Mouse (Mus musculus): Measurements from ENCODE around the gene Cmtr2. TPM values are rescaled to one million over a fixed set of nuclear protein-coding genes. Genes with fewer than 3 reads are reported as not detected.
A peak's percentile ranks its signal among the peaks of the same experiment; 100 is the strongest.

The Cmtr2 gene
- polyA plus RNA-seq, 1 experiment: 2.8 TPM

- TF ChIP-seq CTCF (conservative IDR thresholded peaks at IDR 0.05; ENCODE audit: insufficient read depth, insufficient read length, low read depth, low read length): no peak
- TF ChIP-seq POLR2A (IDR thresholded peaks at IDR 0.05; ENCODE audit: low read depth, low read length): no peak
- Histone ChIP-seq H3K4me3 (ENCODE audit: insufficient read depth, low read depth, low read length) (no peak overlapping the region), H3K27ac (ENCODE audit: insufficient read depth, low read depth, low read length) (no peak overlapping the region), H3K4me1 (ENCODE audit: control insufficient read depth, insufficient read depth, low read length) (no peaks in the 10 kb centered on the region), H3K36me3 (ENCODE audit: control insufficient read depth, insufficient read depth, low read length) (no peaks in the 10 kb centered on the region), H3K27me3 (replicated peaks; ENCODE audit: control insufficient read depth, insufficient read depth, low read length) (no peaks in the 10 kb centered on the region)
- 15% methylated on average over 11 of the region's 11 CpGs for WGBS
- no peak for DNase-seq
These were observed 31.7 kb upstream of the Cmtr2 start for GRCm38 (mm10) chr8:110183748-110184147.

GRCm38 (mm10) chr8:110185538-110185937, 29.9 kb upstream of the Cmtr2 start:
- H3K27ac ChIP-seq (ENCODE audit: insufficient read depth, low read depth, low read length): no peak overlapping the region
- WGBS: 83% methylated on average over 4 of the region's 4 CpGs
- no peaks in the 10 kb centered on the region for H3K4me1 ChIP-seq (ENCODE audit: control insufficient read depth, insufficient read depth, low read length)
- H3K4me3 ChIP-seq (ENCODE audit: insufficient read depth, low read depth, low read length): no peak overlapping the region
- no peaks in the 10 kb centered on the region for H3K36me3 ChIP-seq (ENCODE audit: control insufficient read depth, insufficient read depth, low read length)
- TF ChIP-seq CTCF (conservative IDR thresholded peaks at IDR 0.05; ENCODE audit: insufficient read depth, insufficient read length, low read depth, low read length) (no peak), POLR2A (IDR thresholded peaks at IDR 0.05; ENCODE audit: low read depth, low read length) (no peak)
- no peaks in the 10 kb centered on the region for H3K27me3 ChIP-seq (replicated peaks; ENCODE audit: control insufficient read depth, insufficient read depth, low read length)
- DNase-seq: no peak

- H3K4me3 ChIP-seq (ENCODE audit: insufficient read depth, low read depth, low read length): no peak overlapping the region
- H3K36me3 ChIP-seq (ENCODE audit: control insufficient read depth, insufficient read depth, low read length): no peaks in the 10 kb centered on the region
- no peaks in the 10 kb centered on the region for H3K4me1 ChIP-seq (ENCODE audit: control insufficient read depth, insufficient read depth, low read length)
- H3K27me3 ChIP-seq (replicated peaks; ENCODE audit: control insufficient read depth, insufficient read depth, low read length): no peaks in the 10 kb centered on the region
- DNase-seq: no peak
- no peak overlapping the region for H3K27ac ChIP-seq (ENCODE audit: insufficient read depth, low read depth, low read length)
- TF ChIP-seq CTCF (conservative IDR thresholded peaks at IDR 0.05; ENCODE audit: insufficient read depth, insufficient read length, low read depth, low read length) (no peak), POLR2A (IDR thresholded peaks at IDR 0.05; ENCODE audit: low read depth, low read length) (no peak)
- 29% methylated on average over 8 of the region's 8 CpGs for WGBS
These were observed 26.3 kb upstream of the Cmtr2 start for GRCm38 (mm10) chr8:110188961-110189750.

- peak; percentile 43 for DNase-seq
- WGBS: under 1% methylated on average over 5 of the region's 5 CpGs
- H3K4me1 ChIP-seq (ENCODE audit: control insufficient read depth, insufficient read depth, low read length): no peaks in the 10 kb centered on the region
- H3K27ac ChIP-seq (ENCODE audit: insufficient read depth, low read depth, low read length): no peak overlapping the region
- no peaks in the 10 kb centered on the region for H3K27me3 ChIP-seq (replicated peaks; ENCODE audit: control insufficient read depth, insufficient read depth, low read length)
- no peaks in the 10 kb centered on the region for H3K36me3 ChIP-seq (ENCODE audit: control insufficient read depth, insufficient read depth, low read length)
- TF ChIP-seq CTCF (conservative IDR thresholded peaks at IDR 0.05; ENCODE audit: insufficient read depth, insufficient read length, low read depth, low read length) (no peak), POLR2A (IDR thresholded peaks at IDR 0.05; ENCODE audit: low read depth, low read length) (no peak)
- no peak overlapping the region for H3K4me3 ChIP-seq (ENCODE audit: insufficient read depth, low read depth, low read length)
These were observed 18.8 kb upstream of the Cmtr2 start for GRCm38 (mm10) chr8:110196678-110197077.

GRCm38 (mm10) chr8:110201806-110202205, 13.7 kb upstream of the Cmtr2 start:
- H3K4me1 ChIP-seq (ENCODE audit: control insufficient read depth, insufficient read depth, low read length): no peaks in the 10 kb centered on the region
- no peaks in the 10 kb centered on the region for H3K36me3 ChIP-seq (ENCODE audit: control insufficient read depth, insufficient read depth, low read length)
- DNase-seq: no peak
- H3K4me3 ChIP-seq (ENCODE audit: insufficient read depth, low read depth, low read length): no peak overlapping the region
- WGBS: 30% methylated on average over 11 of the region's 11 CpGs
- no peaks in the 10 kb centered on the region for H3K27me3 ChIP-seq (replicated peaks; ENCODE audit: control insufficient read depth, insufficient read depth, low read length)
- TF ChIP-seq CTCF (conservative IDR thresholded peaks at IDR 0.05; ENCODE audit: insufficient read depth, insufficient read length, low read depth, low read length): peak; percentile 54; the same call in 1 of the 2 replicates
- no peak for TF ChIP-seq POLR2A (IDR thresholded peaks at IDR 0.05; ENCODE audit: low read depth, low read length)
- no peak overlapping the region for H3K27ac ChIP-seq (ENCODE audit: insufficient read depth, low read depth, low read length)

GRCm38 (mm10) chr8:110216253-110216652, 788 bp downstream of the Cmtr2 start:
- H3K27me3 ChIP-seq (replicated peaks; ENCODE audit: control insufficient read depth, insufficient read depth, low read length): 0 out of 2 replicates have a peak, but pooled peaks cover 3% of the 10 kb centered on the region
- DNase-seq: no peak
- H3K4me1 ChIP-seq (ENCODE audit: control insufficient read depth, insufficient read depth, low read length): no peaks in the 10 kb centered on the region; the same call in 1 of the 2 replicates
- no peak overlapping the region for H3K4me3 ChIP-seq (ENCODE audit: insufficient read depth, low read depth, low read length)
- no peak overlapping the region for H3K27ac ChIP-seq (ENCODE audit: insufficient read depth, low read depth, low read length)
- TF ChIP-seq CTCF (conservative IDR thresholded peaks at IDR 0.05; ENCODE audit: insufficient read depth, insufficient read length, low read depth, low read length): no peak
- no peak for TF ChIP-seq POLR2A (IDR thresholded peaks at IDR 0.05; ENCODE audit: low read depth, low read length)
- 83% methylated on average over 5 of the region's 5 CpGs for WGBS
- no peaks in the 10 kb centered on the region for H3K36me3 ChIP-seq (ENCODE audit: control insufficient read depth, insufficient read depth, low read length)

GRCm38 (mm10) chr8:110217198-110217597, 1.7 kb downstream of the Cmtr2 start:
- H3K27me3 ChIP-seq (replicated peaks; ENCODE audit: control insufficient read depth, insufficient read depth, low read length): 0 out of 2 replicates have a peak, but pooled peaks cover 3% of the 10 kb centered on the region
- no peaks in the 10 kb centered on the region; the same call in 1 of the 2 replicates for H3K4me1 ChIP-seq (ENCODE audit: control insufficient read depth, insufficient read depth, low read length)
- no peak overlapping the region for H3K27ac ChIP-seq (ENCODE audit: insufficient read depth, low read depth, low read length)
- peaks cover 4% of the 10 kb centered on the region; the same call in 1 of the 2 replicates for H3K36me3 ChIP-seq (ENCODE audit: control insufficient read depth, insufficient read depth, low read length)
- no peak for TF ChIP-seq CTCF (conservative IDR thresholded peaks at IDR 0.05; ENCODE audit: insufficient read depth, insufficient read length, low read depth, low read length)
- 38% methylated on average over 5 of the region's 5 CpGs for WGBS
- no peak for DNase-seq
- H3K4me3 ChIP-seq (ENCODE audit: insufficient read depth, low read depth, low read length): peak overlapping the region; percentile 11; the same call in 1 of the 2 replicates

All from kidney, adult 2 months (tissue).